ENCODE assay signal across 18 mouse cellular contexts in genomic region chr11:78815986-78816792, GRCm38 (mm10). TPM values are rescaled to one million over a fixed set of nuclear protein-coding genes. Genes with fewer than 3 reads are reported as not detected.
DNase-seq lines count a peak whose midpoint lies in the region; ATAC-seq and TF ChIP-seq lines count a peak whose summit lies in the region.
"Had no signal": no experiment of that assay in that cellular context is flagged by ENCODE, and none has a peak within 500 bp of the region (broad histone marks: within the 10 kb centered on the region; RNA-seq: fewer than 3 reads in every experiment).

No protein-coding gene starts in this region.

- no peaks in the 10 kb centered on the region for H3K36me3 ChIP-seq in forebrain, embryonic 11.5 days (ENCODE audit: control insufficient read depth, insufficient read depth, low read length)
- H3K36me3 ChIP-seq in forebrain, postnatal 0 days (ENCODE audit: insufficient read depth), result no peaks in the 10 kb centered on the region
- H3K36me3 ChIP-seq in midbrain, embryonic 11.5 days (ENCODE audit: control insufficient read depth, insufficient read depth, low read length), result no peaks in the 10 kb centered on the region
- no peaks in the 10 kb centered on the region for H3K36me3 ChIP-seq in intestine, embryonic 16.5 days (ENCODE audit: control insufficient read depth, insufficient read depth, low read length)
- H3K36me3 ChIP-seq: heart, embryonic 10.5 days; limb, embryonic 13.5 days had no signal

- peaks cover 26% of the 10 kb centered on the region for H3K4me1 ChIP-seq in forebrain, embryonic 11.5 days (replicated peaks; ENCODE audit: control insufficient read depth, insufficient read depth, low read length)
- H3K4me1 ChIP-seq in forebrain, postnatal 0 days (ENCODE audit: insufficient read depth), result peaks cover 37% of the 10 kb centered on the region
- peaks cover 26% of the 10 kb centered on the region for H3K4me1 ChIP-seq in midbrain, embryonic 11.5 days (ENCODE audit: control insufficient read depth, insufficient read depth, low read length)
- peaks cover 4% of the 10 kb centered on the region; the same call in 1 of the 2 replicates for H3K4me1 ChIP-seq in intestine, embryonic 16.5 days (ENCODE audit: control insufficient read depth, insufficient read depth, low read length)

- peak; percentile 67 for DNase-seq in forebrain, embryonic 11.5 days (ENCODE audit: low spot score)
- DNase-seq in forebrain, postnatal 0 days, result peak; percentile 48
- no peak for DNase-seq in midbrain, embryonic 11.5 days (ENCODE audit: low spot score, missing footprints)
- peak; percentile 92 for DNase-seq in retina, embryonic 14.5 days (ENCODE audit: low spot score)
- DNase-seq in heart, postnatal 25 days (ENCODE audit: low spot score), result no peak
- no peak for DNase-seq in urinary bladder, postnatal 36 days (ENCODE audit: low spot score in 2 of 2)
- DNase-seq: cerebellum, adult 2 months; gastrocnemius, adult 2 months; heart, postnatal 4 days; kidney, adult 8-10 months; kidney, postnatal 4 days; spleen, adult 18-20 months had no signal

- H3K4me2 ChIP-seq in forebrain, embryonic 11.5 days (ENCODE audit: low read depth, low read length, severe bottlenecking), result peak overlapping the region; percentile 9; the same call in 1 of the 2 replicates
- H3K4me2 ChIP-seq in forebrain, postnatal 0 days (ENCODE audit: low read depth), result no peak overlapping the region
- H3K4me2 ChIP-seq in midbrain, embryonic 11.5 days, result no peak overlapping the region
- H3K4me2 ChIP-seq in intestine, embryonic 16.5 days (ENCODE audit: low read depth, low read length), result no peak overlapping the region
- H3K4me2 ChIP-seq: limb, embryonic 13.5 days had no signal

- no peak overlapping the region for H3K4me3 ChIP-seq in forebrain, embryonic 11.5 days (ENCODE audit: low read depth, low read length)
- H3K4me3 ChIP-seq in forebrain, postnatal 0 days (ENCODE audit: low read depth, low read length), result no peak overlapping the region
- H3K4me3 ChIP-seq in midbrain, embryonic 11.5 days (ENCODE audit: low read depth, low read length), result no peak overlapping the region
- H3K4me3 ChIP-seq in intestine, embryonic 16.5 days (ENCODE audit: low read length), result no peak overlapping the region
- H3K4me3 ChIP-seq: gastrocnemius, adult 2 months; heart, embryonic 10.5 days; limb, embryonic 13.5 days; myocyte had no signal

- no peaks in the 10 kb centered on the region for H3K9me3 ChIP-seq in forebrain, embryonic 11.5 days (ENCODE audit: control insufficient read depth, low read length)
- no peaks in the 10 kb centered on the region for H3K9me3 ChIP-seq in forebrain, postnatal 0 days (ENCODE audit: low read length)
- no peaks in the 10 kb centered on the region for H3K9me3 ChIP-seq in midbrain, embryonic 11.5 days (ENCODE audit: control insufficient read depth, low read length)
- H3K9me3 ChIP-seq in intestine, embryonic 16.5 days (ENCODE audit: control insufficient read depth, low read length), result no peaks in the 10 kb centered on the region
- H3K9me3 ChIP-seq: heart, embryonic 10.5 days; limb, embryonic 13.5 days had no signal

- intact Hi-C loops in heart, postnatal 25 days (cut with DNase I), result no loop called here

- peak overlapping the region; percentile 60; the same call in 1 of the 2 replicates for H3K27ac ChIP-seq in forebrain, embryonic 11.5 days (ENCODE audit: low read depth, low read length)
- H3K27ac ChIP-seq in forebrain, postnatal 0 days (ENCODE audit: low read depth, low read length), result peak overlapping the region; percentile 69
- H3K27ac ChIP-seq in midbrain, embryonic 11.5 days (ENCODE audit: low read depth, low read length), result peak overlapping the region; percentile 45; the same call in 1 of the 2 replicates
- H3K27ac ChIP-seq in intestine, embryonic 16.5 days (ENCODE audit: low read length), result no peak overlapping the region
- H3K27ac ChIP-seq: gastrocnemius, adult 2 months; heart, embryonic 10.5 days; limb, embryonic 13.5 days; macrophage had no signal

- H3K9ac ChIP-seq in forebrain, embryonic 11.5 days (ENCODE audit: low read length), result no peak overlapping the region
- no peak overlapping the region for H3K9ac ChIP-seq in forebrain, postnatal 0 days
- H3K9ac ChIP-seq in midbrain, embryonic 11.5 days (ENCODE audit: low read length), result 0 out of 2 replicates have a peak overlapping the region, but pooled peaks have one; percentile 28
- H3K9ac ChIP-seq in intestine, embryonic 16.5 days (ENCODE audit: low read depth, low read length), result no peak overlapping the region
- H3K9ac ChIP-seq: limb, embryonic 13.5 days had no signal

- WGBS in forebrain, embryonic 11.5 days, result 32% methylated on average over 14 of the region's 14 CpGs
- WGBS in forebrain, postnatal 0 days, result 12% methylated on average over 14 of the region's 14 CpGs
- 43% methylated on average over 14 of the region's 14 CpGs for WGBS in midbrain, embryonic 11.5 days
- WGBS in intestine, embryonic 16.5 days, result 67% methylated on average over 14 of the region's 14 CpGs

- H3K27me3 ChIP-seq in forebrain, embryonic 11.5 days (ENCODE audit: control insufficient read depth, insufficient read depth, low read length), result no peaks in the 10 kb centered on the region
- no peaks in the 10 kb centered on the region for H3K27me3 ChIP-seq in forebrain, postnatal 0 days (ENCODE audit: insufficient read depth, low read length)
- no peaks in the 10 kb centered on the region; the same call in 1 of the 2 replicates for H3K27me3 ChIP-seq in midbrain, embryonic 11.5 days (ENCODE audit: control insufficient read depth, insufficient read depth, low read length)
- H3K27me3 ChIP-seq in intestine, embryonic 16.5 days (replicated peaks; ENCODE audit: control insufficient read depth, insufficient read depth, low read length), result 0 out of 2 replicates have a peak, but pooled peaks cover under 1% of the 10 kb centered on the region
- H3K27me3 ChIP-seq: Patski had no signal

- no peak for TF ChIP-seq CTCF in forebrain, postnatal 0 days (IDR thresholded peaks at IDR 0.05; ENCODE audit: low read depth)

- ATAC-seq in forebrain, embryonic 11.5 days (replicated peaks; ENCODE audit: low FRiP score), result peak; percentile 46; the same call in 1 of the 2 replicates
- ATAC-seq in forebrain, postnatal 0 days, result peak; percentile 27; the same call in 1 of the 2 replicates
- ATAC-seq in midbrain, embryonic 11.5 days (ENCODE audit: low FRiP score), result no peak
- ATAC-seq in intestine, embryonic 16.5 days, result no peak
- ATAC-seq: Patski had no signal

RNA-seq across cellular contexts. Expression of gene Lyrm9, which starts 10.2 kb away (rescaled TPM):
- 18.6 and 23.4 TPM in 2 replicates for polyA plus RNA-seq in forebrain, embryonic 11.5 days (2014; fragmentation: Nextera tagmentation; extraction: Ambion mirVana)
- 24.4 and 40.2 TPM in 2 replicates for total RNA-seq in forebrain, postnatal 0 days (2014; rRNA removed)
- 37.8 and 41.5 TPM in 2 replicates for polyA plus RNA-seq in forebrain, postnatal 0 days (2015; fragmentation: Nextera tagmentation; extraction: Ambion mirVana)
- polyA plus RNA-seq in midbrain, embryonic 11.5 days (2014; fragmentation: Nextera tagmentation; extraction: Ambion mirVana), result 15.4 and 15.9 TPM in 2 replicates
- total RNA-seq in heart, postnatal 25 days (2021), result 10 to 100 TPM; 32.5 to 39.6 TPM
- 20.7 and 21.9 TPM in 2 replicates for polyA plus RNA-seq in intestine, embryonic 16.5 days (2015; fragmentation: Nextera tagmentation; extraction: Ambion mirVana)

Comparison
In these comparisons a context has a peak if more than half of its experiments do, and no peak if none do; other contexts are left out.
1. ATAC-seq: peak in forebrain, embryonic 11.5 days (single experiment) and forebrain, postnatal 0 days (single experiment); none in midbrain, embryonic 11.5 days (single experiment) and intestine, embryonic 16.5 days (single experiment).
2. DNase-seq: peak in forebrain, embryonic 11.5 days (single experiment), forebrain, postnatal 0 days (single experiment) and retina, embryonic 14.5 days (single experiment); none in midbrain, embryonic 11.5 days (single experiment), heart, postnatal 25 days (single experiment) and urinary bladder, postnatal 36 days (0 of 2).